Mouse (Mus musculus): ENCODE measurements at regions not wholly inside any gene's neighbourhood (a gene's known extent, or its start where the extent isn't known, plus 50 kb on each side); places are given as distances from the start of the nearest gene placed in this dataset.

DNA sequence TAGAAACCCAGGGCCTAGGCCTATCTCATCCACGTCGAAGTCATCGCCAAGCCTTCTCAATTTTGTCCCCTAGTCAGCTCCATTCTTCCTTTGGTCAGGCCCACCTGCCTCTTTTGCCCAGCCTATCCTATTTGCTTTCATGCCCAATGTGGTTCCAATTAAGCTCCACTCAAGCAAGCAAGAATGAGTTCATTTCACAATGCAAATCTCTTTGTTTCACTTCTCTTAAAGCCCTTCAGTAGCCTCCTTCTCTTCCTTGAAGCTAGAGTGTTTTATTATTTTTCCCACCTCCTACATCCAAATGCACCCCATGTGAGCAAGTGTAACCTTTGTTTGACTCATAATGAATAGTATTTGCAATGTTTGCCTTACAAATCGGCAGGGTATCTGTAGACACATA lies 50.6 kb upstream of the Lifr start:
- H3K27ac ChIP-seq (replicated peaks in 1 of 2; ENCODE audit: control insufficient read depth in 1 of 2, insufficient read depth in 1 of 2, low read depth in 2 of 2, low read length in 2 of 2): no peak overlapping the region
- no peaks in the 10 kb centered on the region for H3K4me1 ChIP-seq (ENCODE audit: control insufficient read depth in 2 of 2, insufficient read depth in 2 of 2, low read length in 2 of 2)
- no peak overlapping the region for H3K4me3 ChIP-seq (ENCODE audit: control insufficient read depth in 1 of 2, insufficient read depth in 1 of 2, low read depth in 1 of 2, low read length in 2 of 2)
- H3K27me3 ChIP-seq (ENCODE audit: control insufficient read depth, insufficient read depth, low read length): no peaks in the 10 kb centered on the region
- no peak overlapping the region for H3K4me2 ChIP-seq (ENCODE audit: low read length)
- H3K36me3 ChIP-seq (ENCODE audit: control insufficient read depth, insufficient read depth, low read length): no peaks in the 10 kb centered on the region
- H3K9me3 ChIP-seq (ENCODE audit: control insufficient read depth, low read length): no peaks in the 10 kb centered on the region
- no peak for ATAC-seq (ENCODE audit: insufficient number of reproducible peaks, insufficient read depth, low FRiP score, low read depth)
- 94% methylated on average over 4 of the region's 4 CpGs for WGBS
- no peak overlapping the region for H3K9ac ChIP-seq (ENCODE audit: low read length)
